Mouse (Mus musculus) MEL (cell line): Measurements from ENCODE around the gene Pabpn1. TPM values are rescaled to one million over a fixed set of nuclear protein-coding genes. Genes with fewer than 3 reads are reported as not detected.
A peak's percentile ranks its signal among the peaks of the same experiment; 100 is the strongest.

Experiments
- DNase-seq: peaks from one replicate; pipeline ENCODE4 v3.0.0; 2011; ENCODE audit warnings: low read depth, low spot score
- H3K27ac ChIP-seq: 2 replicates; pipeline ENCODE4 v1.5.1; 2012; ENCODE audit warnings: low read depth, mild to moderate bottlenecking, control low read depth, low read length, moderate library complexity; ENCODE audit not compliant: control insufficient read depth
- H3K27me3 ChIP-seq, 2 experiments: fragments of 150-350 bp in 1 of 2; sonication (generic) in 1 of 2; 2 replicates each; pipeline ENCODE4 v1.6.1; 2012; ENCODE audit warnings: low read length in 2 of 2, mild to moderate bottlenecking in 2 of 2, improper control_type of control experiment in 1 of 2, moderate library complexity in 1 of 2; ENCODE audit not compliant: insufficient read depth in 2 of 2, control insufficient read depth in 1 of 2
- H3K36me3 ChIP-seq, 2 experiments: 2 replicates each; pipeline ENCODE4 v1.6.1; 2012 to 2014; ENCODE audit warnings: low read length in 2 of 2, improper control_type of control experiment in 1 of 2, inconsistent platforms in 1 of 2, mild to moderate bottlenecking in 1 of 2; ENCODE audit not compliant: insufficient read depth in 2 of 2, control insufficient read depth in 1 of 2
- H3K4me1 ChIP-seq, 2 experiments: fragments of 150-350 bp in 1 of 2; sonication (generic) in 1 of 2; 2 replicates each; pipeline ENCODE4 v1.6.1; 2012; ENCODE audit warnings: low read length in 2 of 2, improper control_type of control experiment in 1 of 2, mild to moderate bottlenecking in 1 of 2; ENCODE audit not compliant: insufficient read depth in 2 of 2, control insufficient read depth in 1 of 2
- H3K4me3 ChIP-seq, 2 experiments: fragments of 150-350 bp in 1 of 2; sonication (generic) in 1 of 2; 2 replicates each; pipeline ENCODE4 v1.5.1; 2012; ENCODE audit warnings: low read depth in 2 of 2, low read length in 2 of 2, mild to moderate bottlenecking in 2 of 2, moderate library complexity in 2 of 2, control low read depth in 1 of 2, improper control_type of control experiment in 1 of 2; ENCODE audit not compliant: control insufficient read depth in 1 of 2, insufficient read depth in 1 of 2
- H3K79me2 ChIP-seq: 2 replicates; pipeline ENCODE4 v1.6.1; 2012; ENCODE audit warnings: mild to moderate bottlenecking, low read length, moderate library complexity; ENCODE audit not compliant: control insufficient read depth, poor library complexity, insufficient read depth
- H3K9ac ChIP-seq: 2 replicates; pipeline ENCODE4 v1.6.1; 2012; ENCODE audit warnings: low read depth, mild to moderate bottlenecking, control low read depth, low read length, moderate library complexity; ENCODE audit not compliant: control insufficient read depth, poor library complexity, severe bottlenecking
- H3K9me3 ChIP-seq: fragments of 150-350 bp; sonication (generic); replicated peaks from 2 replicates; pipeline ENCODE4 v1.6.1; 2012; ENCODE audit warnings: mild to moderate bottlenecking, low read length, improper control_type of control experiment, moderate library complexity; ENCODE audit not compliant: insufficient read depth
- CHD2 ChIP-seq: IDR thresholded peaks from 2 replicates; pipeline ENCODE4 v1.6.1; 2011; ENCODE audit warnings: low read length, improper control_type of control experiment
- CTCF ChIP-seq, 3 experiments: IDR thresholded peaks in 2 of 3; conservative IDR thresholded peaks in 1 of 3; 2 replicates each; pipeline ENCODE4 v1.5.1; 2011 to 2012; ENCODE audit warnings: low read length in 3 of 3, low read depth in 2 of 3, mild to moderate bottlenecking in 2 of 3, improper control_type of control experiment in 1 of 3, inconsistent platforms in 1 of 3, mixed read lengths in 1 of 3, moderate library complexity in 1 of 3; ENCODE audit not compliant: control insufficient read depth in 1 of 3, insufficient read depth in 1 of 3, poor library complexity in 1 of 3, severe bottlenecking in 1 of 3
- EP300 ChIP-seq, 2 experiments: IDR thresholded peaks; 2 replicates each; pipeline ENCODE4 v1.6.1; 2011; ENCODE audit warnings: improper control_type of control experiment in 2 of 2, low read length in 2 of 2, low read depth in 1 of 2, mild to moderate bottlenecking in 1 of 2
- ETS1 ChIP-seq: IDR thresholded peaks from 2 replicates; pipeline ENCODE4 v1.6.1; 2012; ENCODE audit warnings: low read depth, mild to moderate bottlenecking, inconsistent platforms, low read length, improper control_type of control experiment, moderate library complexity
- GATA1 ChIP-seq: IDR thresholded peaks from 2 replicates; pipeline ENCODE4 v1.6.1; 2011; ENCODE audit warnings: low read depth, low read length, improper control_type of control experiment
- KAT2A ChIP-seq: conservative IDR thresholded peaks from 2 replicates; pipeline ENCODE4 v1.6.1; 2012; ENCODE audit warnings: low read depth, low read length, improper control_type of control experiment, inconsistent platforms
- MAX ChIP-seq: IDR thresholded peaks from 2 replicates; pipeline ENCODE4 v1.6.1; 2011; ENCODE audit warnings: low read length, improper control_type of control experiment
- MYB ChIP-seq: IDR thresholded peaks from 2 replicates; pipeline ENCODE4 v1.6.1; 2011; ENCODE audit warnings: mild to moderate bottlenecking, low read depth, low read length, improper control_type of control experiment
- NELFE ChIP-seq: IDR thresholded peaks from 2 replicates; pipeline ENCODE4 v1.6.1; 2011; ENCODE audit warnings: low read depth, low read length, improper control_type of control experiment
- NRF1 ChIP-seq: IDR thresholded peaks from 2 replicates; pipeline ENCODE4 v1.6.1; 2014; ENCODE audit warnings: low read depth, mild to moderate bottlenecking, inconsistent platforms, low read length, improper control_type of control experiment, moderate library complexity; ENCODE audit not compliant: poor library complexity, insufficient read depth, severe bottlenecking
- TBP ChIP-seq: IDR thresholded peaks from 2 replicates; pipeline ENCODE4 v1.8.0; 2011; ENCODE audit warnings: low read depth, low read length, improper control_type of control experiment
- polyA plus RNA-seq, 2 experiments: library from polyadenylated mRNA; stranded (reverse) in 1 of 2; unstranded in 1 of 2; fragments of >175 nt in 1 of 2; fragments of >200 nt in 1 of 2; gene quantifications; 2 replicates each; pipeline versions ENCODE4 v1.2.1 to v1.2.4; 2012; ENCODE audit warnings: low replicate concordance in 2 of 2, low read depth in 1 of 2; ENCODE audit not compliant: insufficient read length in 2 of 2, insufficient read depth in 1 of 2, missing spikeins in 1 of 2
- total RNA-seq: library from RNA; depleted of rRNA; stranded (reverse); fragments of 300-350 nt; gene quantifications from 2 replicates; pipeline ENCODE4 v1.2.3, GENCODE M21; 2012

The Pabpn1 gene
- total and polyA plus RNA-seq, 3 experiments, result 82.3 to 393 TPM; not detected in 1

- no peak for DNase-seq
- TF ChIP-seq NELFE (no peak), CTCF (IDR thresholded peaks at IDR 0.05 in 2 of 3, conservative IDR thresholded peaks at IDR 0.05 in 1 of 3; ENCODE audit: control insufficient read depth in 1 of 3, insufficient read depth in 1 of 3, low read depth in 2 of 3, low read length in 3 of 3, poor library complexity in 1 of 3, severe bottlenecking in 1 of 3) (0 out of 6 replicates have a peak, but pooled peaks of 1 of the 3 experiments have one; percentile 6)
- Histone ChIP-seq H3K9me3 (no peaks in the 10 kb centered on the region), H3K4me3 (no peak within 1 kb of the TSS), H3K79me2 (no peaks in the 10 kb centered on the region), H3K9ac (no peak within 1 kb of the TSS), H3K4me1 (peaks cover 0 to 8% of the 10 kb centered on the region in 2 experiments; a peak in 1 of 4 replicates), H3K27me3 (peaks cover 0 to 1% of the 10 kb centered on the region in 2 experiments; a peak in 3 of 4 replicates), H3K27ac (no peak within 1 kb of the TSS), H3K36me3 (peaks cover 0 to 5% of the 10 kb centered on the region in 2 experiments; a peak in 1 of 4 replicates)
Measured at GRCm38 (mm10) chr14:54935904-54936830, 43.9 kb downstream of the Pabpn1 start, which contains the start of gene Cmtm5. Cmtm5 (plus strand) TSS chr14:54936261.

- H3K27me3 ChIP-seq, result peaks cover 0 to 1% of the 10 kb centered on the region in 2 experiments; a peak in 2 of 4 replicates
- H3K9ac ChIP-seq, result no peak overlapping the region
- no peaks in the 10 kb centered on the region for H3K9me3 ChIP-seq
- TF ChIP-seq KAT2A (no peak), EP300 (IDR thresholded peaks at IDR 0.05; ENCODE audit: low read depth in 1 of 2, low read length in 2 of 2) (0 out of 4 replicates have a peak, but pooled peaks of 1 of the 2 experiments have one; percentile 19), MYB (no peak), CHD2 (no peak), MAX (no peak), GATA1 (peak; percentile 34; the same call in 1 of the 2 replicates), TBP (no peak), NRF1 (no peak), ETS1 (no peak)
- DNase-seq, result peak; percentile 53
- H3K4me1 ChIP-seq, result peaks cover 0 to 8% of the 10 kb centered on the region in 2 experiments; a peak in 1 of 4 replicates
- H3K27ac ChIP-seq, result no peak overlapping the region
- no peak overlapping the region for H3K4me3 ChIP-seq
- no peaks in the 10 kb centered on the region for H3K79me2 ChIP-seq
- H3K36me3 ChIP-seq, result peaks cover 0 to 5% of the 10 kb centered on the region in 2 experiments; a peak in 1 of 4 replicates
Measured at GRCm38 (mm10) chr14:54936831-54937160, 44.5 kb downstream of the Pabpn1 start.
